Mouse (Mus musculus): ENCODE measurements around the gene Top1.

GRCm38 (mm10) chr2:160768097-160768695, 122.5 kb downstream of the Top1 start:
- no peak for TF ChIP-seq CEBPB (IDR thresholded peaks at IDR 0.05; ENCODE audit: low read depth)
- no peak for TF ChIP-seq USF1 (IDR thresholded peaks at IDR 0.05; ENCODE audit: low read depth)
- TF ChIP-seq CTCF (IDR thresholded peaks at IDR 0.05; ENCODE audit: control insufficient read depth, insufficient read depth, insufficient read length): no peak
- TF ChIP-seq MYOD1 (IDR thresholded peaks at IDR 0.05; ENCODE audit: control insufficient read depth, insufficient read length, low read depth): no peak
- TF ChIP-seq MAX (IDR thresholded peaks at IDR 0.05): no peak
